Mouse (Mus musculus) inflammation-experienced regulatory T-cells, adult 16 weeks (primary cell): ENCODE results near the gene 9230113P08Rik. TPM values are rescaled to one million over a fixed set of nuclear protein-coding genes. Genes with fewer than 3 reads are reported as not detected.

Experiments
- polyA plus RNA-seq: library from polyadenylated mRNA; unstranded; fragments of 100-300 nt; shearing (Covaris generic); gene quantifications from one replicate; pipeline ENCODE4 v1.2.1, GENCODE M21; 2017

Gene 9230113P08Rik
- not detected for polyA plus RNA-seq

GRCm38 (mm10) chr9:35908123-35908522 is at the start of gene 9230113P08Rik:
Gene 9230113P08Rik (plus strand): TSS chr9:35908423.

Other genes starting within 250 kb of the 9230113P08Rik start
- not detected for gene Pate1, start 221.0 kb upstream of the 9230113P08Rik start, polyA plus RNA-seq
- not detected for gene Gm17677, start 167.4 kb upstream of the 9230113P08Rik start, polyA plus RNA-seq
- gene Gm17727, start 130.3 kb upstream of the 9230113P08Rik start, polyA plus RNA-seq = not detected
- gene Gm27235, start 118.3 kb upstream of the 9230113P08Rik start, polyA plus RNA-seq = not detected
- gene D730048I06Rik, start 118.3 kb upstream of the 9230113P08Rik start, polyA plus RNA-seq = not detected
- gene 9230110F15Rik, start 64.3 kb upstream of the 9230113P08Rik start, polyA plus RNA-seq = not detected
- gene Gm5916, start 220.4 kb downstream of the 9230113P08Rik start, polyA plus RNA-seq = not detected